Mouse (Mus musculus) liver, embryonic 11.5 days (tissue): ENCODE data around the gene Tfpi. TPM values are rescaled to one million over a fixed set of nuclear protein-coding genes. Genes with fewer than 3 reads are reported as not detected.
A peak's percentile ranks its signal among the peaks of the same experiment; 100 is the strongest.

ENCODE experiments used
- ATAC-seq: fragments of 200-750 bp; cut with Nextera tagmentation; replicated peaks from 2 replicates; pipeline ENCODE4 v1.8.0; 2017; ENCODE audit warnings: moderate number of reproducible peaks, mild to moderate bottlenecking, moderate TSS enrichment, moderate library complexity; ENCODE audit not compliant: low FRiP score
- DNase-seq: peaks from one replicate; pipeline ENCODE4 v3.0.0-alpha.2; 2017; ENCODE audit warnings: low spot score
- H3K27ac ChIP-seq: fragments of 300-500 bp; sonication (generic); 2 replicates; pipeline ENCODE4 v1.5.1; 2014; ENCODE audit warnings: mild to moderate bottlenecking, low read depth, low read length, control low read depth
- H3K27me3 ChIP-seq: fragments of 300-500 bp; sonication (generic); replicated peaks from 2 replicates; pipeline ENCODE4 v1.6.1; 2014; ENCODE audit warnings: low read length, mixed read lengths; ENCODE audit not compliant: control insufficient read depth, insufficient read depth
- H3K36me3 ChIP-seq: fragments of 300-500 bp; sonication (generic); 2 replicates; pipeline ENCODE4 v1.6.1; 2014; ENCODE audit warnings: mild to moderate bottlenecking, low read length, moderate library complexity, mixed read lengths; ENCODE audit not compliant: control insufficient read depth, insufficient read depth
- H3K4me1 ChIP-seq: fragments of 300-500 bp; sonication (generic); replicated peaks from 2 replicates; pipeline ENCODE4 v1.6.1; 2014; ENCODE audit warnings: low read length, mixed read lengths; ENCODE audit not compliant: control insufficient read depth, insufficient read depth
- H3K4me2 ChIP-seq: fragments of 300-500 bp; sonication (generic); 2 replicates; pipeline ENCODE4 v1.6.1; 2014; ENCODE audit warnings: mild to moderate bottlenecking, control low read depth, moderate library complexity
- H3K4me3 ChIP-seq: fragments of 300-500 bp; sonication (generic); 2 replicates; pipeline ENCODE4 v1.5.1; 2014; ENCODE audit warnings: low read depth, low read length, control low read depth
- H3K9ac ChIP-seq: fragments of 300-500 bp; sonication (generic); 2 replicates; pipeline ENCODE4 v1.6.1; 2014; ENCODE audit warnings: low read depth, low read length, control low read depth
- H3K9me3 ChIP-seq: fragments of 300-500 bp; sonication (generic); 2 replicates; pipeline ENCODE4 v1.6.1; 2016; ENCODE audit warnings: low read length, inconsistent platforms, mixed read lengths; ENCODE audit not compliant: control insufficient read depth
- WGBS: fragments of 180-500 bp; shearing (Covaris S2); extraction: QIAGEN DNeasy Blood & Tissue Kit; methylation state at CpG from one replicate; pipeline ENCODE4 v1.1.7; 2014; 5-methylcytosine and 5-hydroxymethylcytosine counted together
- polyA plus RNA-seq: library from polyadenylated mRNA; unstranded; fragments of >200 nt; fragmentation: Nextera tagmentation; extraction: Ambion mirVana; gene quantifications from 2 replicates; pipeline ENCODE4 v1.2.1, GENCODE M21; 2014

Gene Tfpi
- polyA plus RNA-seq, 1 experiment from 2014 or later = 41.9 TPM

DNA sequence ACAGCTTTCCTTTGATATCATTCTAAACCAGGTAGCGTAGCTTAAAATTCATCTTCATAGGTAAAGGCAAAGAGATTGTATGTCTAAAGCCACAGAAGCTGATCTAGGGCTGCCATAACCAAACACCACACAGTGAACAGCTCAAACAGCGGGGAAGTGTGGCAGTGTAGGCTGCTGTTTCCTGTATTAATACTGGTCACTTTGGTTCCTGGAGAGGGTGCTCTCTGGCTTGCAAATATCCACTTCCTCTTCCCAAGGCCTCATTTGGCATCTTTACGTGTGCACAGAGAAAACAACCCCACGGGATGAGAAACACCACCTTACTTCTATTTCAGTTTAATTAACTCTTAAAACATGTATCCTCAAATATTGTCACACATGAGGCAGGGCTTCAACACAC, 9.2 kb downstream of the Tfpi start:
- peaks cover 7% of the 10 kb centered on the region; the same call in 1 of the 2 replicates for H3K4me1 ChIP-seq
- H3K27me3 ChIP-seq = no peaks in the 10 kb centered on the region
- 68% methylated on average over 4 of the region's 4 CpGs for WGBS
- DNase-seq (no peak), ATAC-seq (no peak)
- no peak overlapping the region for H3K27ac ChIP-seq
- H3K9ac ChIP-seq = no peak overlapping the region
- H3K4me3 ChIP-seq = no peak overlapping the region
- H3K9me3 ChIP-seq = no peaks in the 10 kb centered on the region
- peaks cover 2% of the 10 kb centered on the region; the same call in 1 of the 2 replicates for H3K36me3 ChIP-seq
- H3K4me2 ChIP-seq = no peak overlapping the region

DNA sequence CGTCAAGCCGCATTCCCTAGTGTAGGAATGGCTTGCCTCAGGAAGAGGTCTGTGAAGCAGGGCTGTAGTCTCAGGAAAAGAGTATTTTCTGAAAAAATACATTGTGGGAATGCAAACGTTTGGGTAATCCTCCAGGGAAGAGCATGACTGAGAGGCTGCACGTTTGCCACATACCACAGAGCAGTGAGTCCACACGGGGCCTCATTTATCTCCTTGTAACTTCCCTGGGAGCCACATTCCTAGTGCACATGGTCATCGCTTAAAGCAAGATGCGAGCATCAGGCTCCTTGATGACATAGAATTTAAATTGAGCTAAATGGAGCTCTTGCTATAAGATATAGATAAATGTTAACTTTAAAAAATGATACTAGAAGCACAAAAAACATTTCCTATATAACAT, 11.6 kb downstream of the Tfpi start:
- ATAC-seq (no peak), DNase-seq (no peak)
- Histone ChIP-seq H3K27me3 (no peaks in the 10 kb centered on the region), H3K9me3 (no peaks in the 10 kb centered on the region), H3K27ac (no peak overlapping the region), H3K4me2 (no peak overlapping the region), H3K9ac (no peak overlapping the region), H3K4me3 (no peak overlapping the region), H3K36me3 (peaks cover 2% of the 10 kb centered on the region; the same call in 1 of the 2 replicates), H3K4me1 (peaks cover 7% of the 10 kb centered on the region; the same call in 1 of the 2 replicates)
- WGBS = 35% methylated on average over 7 of the region's 7 CpGs

DNA sequence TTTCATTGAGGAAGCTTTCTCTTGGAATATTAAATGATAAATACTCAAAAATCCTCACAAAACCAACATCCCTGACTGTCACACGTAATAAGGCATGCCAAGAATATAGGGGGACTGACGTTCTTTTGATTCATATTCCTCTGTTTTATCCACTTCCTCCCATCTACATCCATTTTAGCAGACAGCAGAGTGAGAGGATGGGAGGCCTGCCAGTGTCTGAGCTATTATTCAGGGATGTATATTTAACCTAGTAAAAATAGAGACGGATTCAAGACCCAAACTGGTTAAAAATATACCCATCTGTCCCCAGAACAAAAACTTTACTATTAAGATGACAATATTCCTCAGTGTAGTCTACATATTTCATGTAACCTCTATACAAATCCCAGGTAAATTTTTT, 14.2 kb downstream of the Tfpi start:
- no peak for ATAC-seq
- Histone ChIP-seq H3K9me3 (no peaks in the 10 kb centered on the region), H3K27me3 (no peaks in the 10 kb centered on the region), H3K4me3 (no peak overlapping the region), H3K9ac (no peak overlapping the region), H3K36me3 (no peaks in the 10 kb centered on the region; the same call in 1 of the 2 replicates), H3K27ac (no peak overlapping the region), H3K4me2 (no peak overlapping the region), H3K4me1 (peaks cover 9% of the 10 kb centered on the region)
- 84% methylated on average over 3 of the region's 3 CpGs for WGBS
- no peak for DNase-seq

DNA sequence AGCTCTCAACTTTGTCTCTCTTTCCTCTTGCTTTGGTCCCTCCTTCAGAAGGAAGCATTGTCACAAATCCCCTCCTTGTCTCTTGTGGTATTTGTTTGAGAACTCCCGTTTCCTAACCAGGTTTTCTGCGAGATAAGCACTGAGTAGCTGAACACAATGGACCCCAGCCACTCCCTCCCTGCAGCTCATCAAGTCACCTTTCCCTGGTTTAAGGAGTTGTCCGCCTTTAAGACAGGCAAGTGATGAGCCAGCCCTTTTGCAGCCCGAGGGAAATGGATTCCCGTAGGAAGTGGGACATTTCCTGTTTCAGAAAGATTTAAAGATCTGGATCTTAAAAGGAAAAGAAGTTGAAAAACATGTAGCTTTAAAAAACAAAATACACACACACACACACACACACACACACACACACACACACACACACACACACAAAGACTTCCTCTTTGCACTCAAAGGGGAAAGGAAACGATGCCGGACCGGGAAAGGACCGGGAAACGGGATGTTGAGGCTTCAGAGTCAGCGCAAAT, 16.9 kb downstream of the Tfpi start:
- ATAC-seq = peak; percentile 72
- Histone ChIP-seq H3K9me3 (no peaks in the 10 kb centered on the region), H3K4me1 (peaks cover 5% of the 10 kb centered on the region), H3K4me3 (no peak overlapping the region), H3K27ac (no peak overlapping the region), H3K4me2 (peak overlapping the region; percentile 31), H3K36me3 (no peaks in the 10 kb centered on the region; the same call in 1 of the 2 replicates), H3K9ac (no peak overlapping the region), H3K27me3 (no peaks in the 10 kb centered on the region)
- DNase-seq = no peak
- WGBS = 37% methylated on average over 11 of the region's 11 CpGs

DNA sequence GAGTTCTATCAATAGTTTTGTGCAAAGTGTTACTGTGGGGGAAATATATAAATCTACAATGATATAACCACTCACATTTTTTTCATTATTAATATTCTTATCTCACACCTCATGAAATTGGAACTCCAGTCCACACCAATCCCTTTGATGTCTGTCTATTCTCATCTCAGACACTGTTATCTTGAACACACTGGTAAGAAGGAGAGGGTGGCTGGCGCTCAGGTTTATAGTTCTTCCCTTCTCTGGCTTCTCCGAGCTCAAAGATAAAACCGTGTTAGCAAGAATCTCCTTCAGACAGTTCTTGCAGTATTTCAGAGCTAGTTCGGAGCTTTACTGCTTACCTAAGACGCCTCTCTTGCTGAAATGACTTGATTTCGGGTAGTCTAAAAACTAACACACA, 19.4 kb downstream of the Tfpi start:
- Histone ChIP-seq H3K9ac (no peak overlapping the region), H3K4me3 (no peak overlapping the region), H3K4me1 (peaks cover 4% of the 10 kb centered on the region), H3K4me2 (no peak overlapping the region), H3K36me3 (no peaks in the 10 kb centered on the region), H3K9me3 (no peaks in the 10 kb centered on the region), H3K27me3 (no peaks in the 10 kb centered on the region), H3K27ac (no peak overlapping the region)
- ATAC-seq (no peak), DNase-seq (no peak)
- 51% methylated on average over 6 of the region's 6 CpGs for WGBS

DNA sequence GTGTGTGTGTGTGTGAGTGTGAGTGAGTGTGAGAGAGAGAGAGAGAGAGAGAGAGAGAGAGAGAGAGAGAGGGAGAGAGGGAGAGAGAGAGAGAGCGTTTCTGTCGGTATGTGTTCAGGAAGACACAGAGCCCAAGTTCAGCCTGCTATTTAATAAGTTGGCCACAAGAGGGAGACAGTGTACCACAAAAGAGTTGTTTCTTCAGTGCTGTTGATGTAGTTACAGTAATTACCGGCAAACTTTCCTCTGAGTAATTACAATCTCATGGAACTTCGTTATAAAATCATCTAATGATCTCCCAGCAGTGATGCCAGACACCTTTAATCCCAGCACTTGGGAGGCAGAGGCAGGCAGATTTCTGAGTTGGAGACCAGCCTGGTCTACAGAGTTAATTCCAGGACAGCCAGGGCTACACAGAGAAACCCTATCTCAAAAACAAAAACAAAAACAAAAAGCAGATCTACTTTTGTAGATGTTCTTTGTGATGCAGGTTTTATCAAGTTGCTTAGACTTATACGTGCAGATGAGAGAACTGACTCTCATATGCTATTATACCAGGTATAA, 21.3 kb downstream of the Tfpi start:
- Histone ChIP-seq H3K4me3 (no peak overlapping the region), H3K4me1 (peaks cover 4% of the 10 kb centered on the region), H3K27me3 (no peaks in the 10 kb centered on the region), H3K36me3 (no peaks in the 10 kb centered on the region), H3K9me3 (no peaks in the 10 kb centered on the region), H3K9ac (no peak overlapping the region), H3K27ac (no peak overlapping the region), H3K4me2 (no peak overlapping the region)
- DNase-seq = no peak
- no peak; the same call in 1 of the 2 replicates for ATAC-seq
- WGBS = 12% methylated on average over 5 of the region's 5 CpGs

DNA sequence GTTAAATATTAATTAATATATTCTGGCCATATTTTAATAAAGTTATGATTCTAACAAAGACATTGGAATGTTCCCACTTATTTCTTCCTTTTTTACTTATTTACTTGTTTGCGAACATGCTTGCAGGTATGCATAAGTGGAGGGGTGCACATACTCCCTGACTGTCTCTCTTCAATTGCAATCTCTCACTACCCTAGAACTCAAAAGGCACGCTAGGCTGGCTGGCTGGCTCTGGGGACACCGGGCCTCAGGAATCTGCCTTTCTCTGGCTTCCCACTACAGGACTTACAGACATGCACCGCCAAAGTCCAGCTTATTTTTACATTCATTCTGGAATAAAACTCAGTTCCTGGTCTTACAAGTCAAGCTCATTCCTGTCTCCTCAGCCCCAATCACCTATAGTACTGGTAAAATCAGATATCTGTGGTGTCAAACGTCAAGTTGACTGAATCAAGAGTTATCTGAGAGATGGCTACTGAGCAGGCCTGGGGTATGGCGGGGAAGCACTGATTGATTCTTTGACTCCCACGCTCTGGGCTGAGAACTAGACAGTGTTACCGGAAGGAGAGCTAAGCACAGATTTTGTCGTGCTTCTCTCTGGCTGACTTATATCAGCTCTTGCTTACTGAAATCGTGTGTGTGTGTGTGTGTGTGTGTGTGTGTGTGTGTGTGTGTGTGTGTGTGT, 21.9 kb downstream of the Tfpi start:
- peaks cover 4% of the 10 kb centered on the region for H3K4me1 ChIP-seq
- no peak overlapping the region for H3K4me2 ChIP-seq
- 0 out of 2 replicates have a peak overlapping the region, but pooled peaks have one; percentile 3 for H3K27ac ChIP-seq
- DNase-seq (no peak), ATAC-seq (no peak)
- H3K27me3 ChIP-seq = no peaks in the 10 kb centered on the region
- H3K9ac ChIP-seq = no peak overlapping the region
- H3K4me3 ChIP-seq = no peak overlapping the region
- 61% methylated on average over 10 of the region's 10 CpGs for WGBS
- H3K9me3 ChIP-seq = no peaks in the 10 kb centered on the region
- H3K36me3 ChIP-seq = no peaks in the 10 kb centered on the region

DNA sequence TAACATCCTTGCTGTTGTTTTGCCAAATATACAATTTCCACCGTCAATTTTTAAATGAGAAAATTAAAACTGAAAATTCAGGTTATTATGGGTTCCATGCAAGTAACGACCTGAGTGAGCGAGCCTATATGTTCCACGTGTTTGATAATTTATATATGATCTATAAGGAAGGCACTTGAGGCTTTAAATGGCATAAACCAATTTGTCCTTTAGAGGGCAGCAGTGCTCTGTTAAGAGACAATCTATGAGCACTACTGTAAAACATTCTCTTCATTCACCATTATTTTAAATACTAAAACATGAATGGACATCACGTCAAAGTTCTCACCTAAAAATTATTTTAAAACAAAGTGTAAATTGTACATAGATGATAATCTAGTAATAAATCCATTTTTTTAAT, 22.5 kb downstream of the Tfpi start:
- H3K4me1 ChIP-seq = peaks cover 4% of the 10 kb centered on the region
- WGBS = 23% methylated on average over 5 of the region's 5 CpGs
- no peak overlapping the region for H3K4me3 ChIP-seq
- H3K27ac ChIP-seq = no peak overlapping the region
- peak; percentile 48; the same call in 1 of the 2 replicates for ATAC-seq
- H3K36me3 ChIP-seq = no peaks in the 10 kb centered on the region
- no peak overlapping the region for H3K4me2 ChIP-seq
- H3K9me3 ChIP-seq = no peaks in the 10 kb centered on the region
- H3K27me3 ChIP-seq = no peaks in the 10 kb centered on the region
- H3K9ac ChIP-seq = no peak overlapping the region
- no peak for DNase-seq

DNA sequence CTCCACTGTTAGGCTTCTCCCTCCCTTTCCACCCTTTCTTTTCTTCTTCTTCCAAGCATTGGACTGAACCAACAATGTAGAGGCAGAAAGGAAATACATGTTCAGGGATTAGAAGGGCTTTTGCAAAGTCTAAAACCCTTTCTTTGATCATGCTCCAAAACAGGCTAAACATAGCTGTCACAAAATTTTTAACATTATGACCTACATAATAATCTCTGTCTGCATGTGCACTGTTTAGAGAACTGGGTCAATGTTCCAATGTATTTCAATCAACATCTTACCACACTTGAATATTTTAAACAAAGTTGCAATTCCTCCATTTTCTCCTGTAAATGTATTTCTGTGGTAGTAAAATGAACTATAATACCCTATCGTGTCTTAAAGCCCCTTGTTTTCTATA, 31.1 kb downstream of the Tfpi start:
- H3K9me3 ChIP-seq = no peaks in the 10 kb centered on the region
- H3K4me3 ChIP-seq = no peak overlapping the region
- no peaks in the 10 kb centered on the region for H3K27me3 ChIP-seq
- no peak overlapping the region for H3K9ac ChIP-seq
- WGBS = 80% methylated on average over 1 of the region's 1 CpGs
- no peaks in the 10 kb centered on the region for H3K4me1 ChIP-seq
- H3K4me2 ChIP-seq = no peak overlapping the region
- DNase-seq (no peak), ATAC-seq (no peak)
- no peaks in the 10 kb centered on the region; the same call in 1 of the 2 replicates for H3K36me3 ChIP-seq
- H3K27ac ChIP-seq = no peak overlapping the region
